Mouse (Mus musculus) urinary bladder, adult 2 months (tissue): ENCODE measurements around the gene Kdm7a. TPM values are rescaled to one million over a fixed set of nuclear protein-coding genes. Genes with fewer than 3 reads are reported as not detected.

ENCODE experiments used
- DNase-seq: peaks from one replicate; pipeline ENCODE4 v3.0.0; 2022; ENCODE audit warnings: low spot score
- polyA plus RNA-seq: library from polyadenylated mRNA; depleted of rRNA; stranded (reverse); fragments of >200 nt; gene quantifications from 2 replicates; pipeline ENCODE4 v1.2.3, GENCODE M21; 2012; rRNA removed

Kdm7a gene
- polyA plus RNA-seq, result 7.1 and 8.7 TPM in 2 replicates

GRCm38 (mm10) chr6:39206581-39207461 is at the start of gene Kdm7a:
Gene Kdm7a, minus strand, starts transcription at chr6:39206789.
- DNase-seq, result peak; percentile 83

- DNase-seq, result no peak
Observed at GRCm38 (mm10) chr6:39255271-39255670, 48.7 kb upstream of the Kdm7a start.

- no peak for DNase-seq
Observed at GRCm38 (mm10) chr6:39250055-39250454, 43.5 kb upstream of the Kdm7a start.

- no peak for DNase-seq
Observed at GRCm38 (mm10) chr6:39249176-39249770, 42.7 kb upstream of the Kdm7a start.

GRCm38 (mm10) chr6:39244066-39244465 is 37.5 kb upstream of the Kdm7a start:
- no peak for DNase-seq

- DNase-seq, result no peak
Observed at GRCm38 (mm10) chr6:39243511-39243961, 36.9 kb upstream of the Kdm7a start.

GRCm38 (mm10) chr6:39242718-39243471 is 36.3 kb upstream of the Kdm7a start:
- DNase-seq, result peak; percentile 54

- DNase-seq, result no peak
Observed at GRCm38 (mm10) chr6:39241421-39241891, 34.9 kb upstream of the Kdm7a start.

GRCm38 (mm10) chr6:39240956-39241355 is 34.4 kb upstream of the Kdm7a start:
- no peak for DNase-seq

- DNase-seq, result no peak
Observed at GRCm38 (mm10) chr6:39237887-39238286, 31.3 kb upstream of the Kdm7a start.

GRCm38 (mm10) chr6:39232617-39233016 is 26.0 kb upstream of the Kdm7a start:
- no peak for DNase-seq

GRCm38 (mm10) chr6:39230664-39231063 is 24.1 kb upstream of the Kdm7a start:
- DNase-seq, result no peak

GRCm38 (mm10) chr6:39226610-39226955 is 20.0 kb upstream of the Kdm7a start:
- DNase-seq, result no peak

- no peak for DNase-seq
Observed at GRCm38 (mm10) chr6:39225876-39226609, 19.5 kb upstream of the Kdm7a start.

- no peak for DNase-seq
Observed at GRCm38 (mm10) chr6:39223328-39223885, 16.8 kb upstream of the Kdm7a start.

- DNase-seq, result no peak
Observed at GRCm38 (mm10) chr6:39222487-39222886, 15.9 kb upstream of the Kdm7a start.

- DNase-seq, result no peak
Observed at GRCm38 (mm10) chr6:39217961-39218360, 11.4 kb upstream of the Kdm7a start.

- no peak for DNase-seq
Observed at GRCm38 (mm10) chr6:39217138-39217537, 10.5 kb upstream of the Kdm7a start.

- DNase-seq, result no peak
Observed at GRCm38 (mm10) chr6:39214949-39215606, 8.5 kb upstream of the Kdm7a start.

GRCm38 (mm10) chr6:39209677-39210076 is 3.1 kb upstream of the Kdm7a start:
- no peak for DNase-seq

- DNase-seq, result no peak
Observed at GRCm38 (mm10) chr6:39208181-39208580, 1.6 kb upstream of the Kdm7a start.
